Mouse (Mus musculus) G1E (cell line): ENCODE measurements at regions not wholly inside any gene's neighbourhood (a gene's known extent, or its start where the extent isn't known, plus 50 kb on each side); places are given as distances from the start of the nearest gene placed in this dataset.

Source experiments
- ATAC-seq: 2 replicates; pipeline ENCODE4 v1.8.0; 2016; ENCODE audit warnings: mild to moderate bottlenecking; ENCODE audit not compliant: insufficient number of reproducible peaks, poor library complexity, low FRiP score, severe bottlenecking; ENCODE audit errors: extremely low read depth
- DNase-seq: peaks from one replicate; pipeline ENCODE4 v3.0.0; 2012; ENCODE audit warnings: low spot score
- H3K27me3 ChIP-seq: 2 replicates; pipeline ENCODE4 v1.6.1; 2012; ENCODE audit warnings: mild to moderate bottlenecking, low read length, inconsistent platforms; ENCODE audit not compliant: insufficient read depth
- H3K36me3 ChIP-seq: replicated peaks from 2 replicates; pipeline ENCODE3; 2012; ENCODE audit warnings: mild to moderate bottlenecking, inconsistent platforms
- H3K4me1 ChIP-seq: 2 replicates; pipeline ENCODE4 v1.6.1; 2012; ENCODE audit warnings: low read depth, low read length, inconsistent platforms, mixed read lengths; ENCODE audit not compliant: insufficient read depth
- H3K4me3 ChIP-seq: 2 replicates; pipeline ENCODE4 v1.5.1; 2012; ENCODE audit warnings: low read depth, mild to moderate bottlenecking, inconsistent platforms, low read length, moderate library complexity, mixed read lengths
- H3K9me3 ChIP-seq: replicated peaks from 2 replicates; pipeline ENCODE4 v1.6.1; 2012; ENCODE audit warnings: inconsistent platforms
- CTCF ChIP-seq: IDR thresholded peaks from 2 replicates; pipeline ENCODE4 v1.5.1; 2012; ENCODE audit warnings: low read depth, low read length, inconsistent platforms, mixed read lengths
- GATA1 ChIP-seq: IDR thresholded peaks from 2 replicates; pipeline ENCODE4 v1.6.1; 2012; ENCODE audit warnings: borderline replicate concordance, low read length, inconsistent platforms, mixed read lengths
- GATA2 ChIP-seq: IDR thresholded peaks from 2 replicates; pipeline ENCODE4 v1.6.1; 2012; ENCODE audit warnings: low read depth, low read length, inconsistent platforms, borderline replicate concordance
- POLR2AphosphoS5 ChIP-seq: IDR thresholded peaks from 2 replicates; pipeline ENCODE4 v1.6.1; 2012; ENCODE audit warnings: low read depth, low read length, inconsistent platforms; ENCODE audit not compliant: insufficient replicate concordance
- TAL1 ChIP-seq: conservative IDR thresholded peaks from 2 replicates; pipeline ENCODE4 v1.6.1; 2012; ENCODE audit warnings: low read depth, low read length, inconsistent platforms, mixed read lengths

DNA sequence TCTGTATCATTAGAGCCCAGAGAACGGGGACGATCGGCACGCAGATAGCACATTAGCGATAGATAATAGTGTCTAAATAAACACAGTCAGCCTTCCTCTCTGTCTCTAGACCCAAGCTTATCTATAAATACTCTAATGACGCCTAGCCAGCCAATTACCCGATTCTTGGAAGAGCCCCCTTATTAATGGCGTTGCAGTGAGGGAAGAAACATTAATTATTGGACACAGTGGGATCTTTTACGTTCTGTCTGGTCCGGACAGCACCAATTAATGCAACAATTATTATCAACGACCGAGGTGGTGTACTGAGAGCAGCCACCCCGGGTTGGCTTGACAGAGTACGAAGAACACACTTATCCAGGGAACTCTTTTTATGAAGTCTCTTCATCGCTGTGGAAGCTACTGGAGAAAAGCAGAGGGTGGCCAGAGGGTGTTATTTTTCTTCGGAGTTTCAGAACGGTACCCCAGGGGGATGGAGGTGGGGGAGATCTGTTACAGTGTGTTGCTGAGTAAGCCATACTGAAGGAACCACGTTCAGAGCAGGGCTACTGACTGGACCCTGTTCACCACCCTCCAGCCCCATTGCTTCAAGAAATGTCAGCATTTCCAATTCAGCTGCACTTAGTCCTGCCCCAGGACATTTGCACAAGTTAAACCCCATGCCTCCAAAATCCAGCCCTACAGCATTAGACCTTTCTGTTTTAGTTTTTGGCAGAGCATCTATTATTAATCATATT, 195.6 kb downstream of the Emx2 start:
- Histone ChIP-seq H3K4me1 (no peaks in the 10 kb centered on the region), H3K9me3 (no peaks in the 10 kb centered on the region), H3K4me3 (no peak overlapping the region), H3K27me3 (no peaks in the 10 kb centered on the region), H3K36me3 (no peaks in the 10 kb centered on the region)
- no peak for ATAC-seq
- DNase-seq: no peak
- TF ChIP-seq CTCF (no peak), POLR2AphosphoS5 (no peak), GATA2 (no peak), GATA1 (no peak), TAL1 (no peak)

DNA sequence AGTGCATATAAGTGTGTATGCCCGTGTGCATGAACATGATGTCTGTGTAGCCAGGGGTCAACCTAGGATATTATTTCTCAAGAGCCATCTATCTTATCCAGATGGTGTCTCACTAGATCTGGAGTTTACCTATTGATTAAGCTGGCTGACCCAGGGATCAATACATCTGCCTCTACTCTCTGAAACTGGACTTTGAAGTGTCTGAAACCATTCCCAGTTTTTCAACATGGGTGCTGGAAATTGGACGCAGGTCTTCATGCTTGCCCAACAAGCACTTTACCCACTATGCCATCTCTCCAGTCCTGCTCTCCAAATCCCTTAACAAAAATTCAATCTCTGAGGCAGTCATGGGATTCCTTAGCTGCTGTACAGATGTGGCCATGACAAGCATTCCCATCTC, 197.1 kb downstream of the Emx2 start:
- TF ChIP-seq CTCF (no peak), TAL1 (no peak), GATA2 (no peak), POLR2AphosphoS5 (no peak), GATA1 (no peak)
- no peak for ATAC-seq
- Histone ChIP-seq H3K9me3 (no peaks in the 10 kb centered on the region), H3K4me3 (no peak overlapping the region), H3K27me3 (no peaks in the 10 kb centered on the region), H3K36me3 (no peaks in the 10 kb centered on the region), H3K4me1 (no peaks in the 10 kb centered on the region)
- DNase-seq: no peak

DNA sequence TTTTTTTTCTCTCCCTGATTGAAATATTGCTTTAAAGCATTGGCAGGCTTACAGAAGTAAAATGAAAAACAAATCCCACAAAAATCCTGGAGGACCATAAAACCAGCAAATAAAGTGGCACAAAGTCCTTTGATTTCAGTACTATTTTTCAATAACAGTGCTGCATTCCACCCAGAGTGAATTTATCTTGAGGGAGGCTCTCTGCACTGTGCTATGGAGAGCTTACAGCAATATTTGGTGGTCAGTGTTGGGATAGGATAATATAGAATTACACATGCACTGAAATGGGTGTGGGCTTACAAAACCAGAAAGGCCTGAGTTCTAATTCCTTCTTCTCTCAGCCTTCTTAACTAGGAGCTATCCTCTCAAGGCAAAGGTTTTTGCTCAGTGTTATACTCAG, 211.6 kb downstream of the Emx2 start:
- Histone ChIP-seq H3K4me1 (no peaks in the 10 kb centered on the region), H3K9me3 (no peaks in the 10 kb centered on the region), H3K27me3 (no peaks in the 10 kb centered on the region), H3K4me3 (no peak overlapping the region), H3K36me3 (no peaks in the 10 kb centered on the region)
- no peak for ATAC-seq
- no peak for DNase-seq
- TF ChIP-seq GATA2 (no peak), CTCF (no peak), GATA1 (no peak), POLR2AphosphoS5 (no peak), TAL1 (no peak)

DNA sequence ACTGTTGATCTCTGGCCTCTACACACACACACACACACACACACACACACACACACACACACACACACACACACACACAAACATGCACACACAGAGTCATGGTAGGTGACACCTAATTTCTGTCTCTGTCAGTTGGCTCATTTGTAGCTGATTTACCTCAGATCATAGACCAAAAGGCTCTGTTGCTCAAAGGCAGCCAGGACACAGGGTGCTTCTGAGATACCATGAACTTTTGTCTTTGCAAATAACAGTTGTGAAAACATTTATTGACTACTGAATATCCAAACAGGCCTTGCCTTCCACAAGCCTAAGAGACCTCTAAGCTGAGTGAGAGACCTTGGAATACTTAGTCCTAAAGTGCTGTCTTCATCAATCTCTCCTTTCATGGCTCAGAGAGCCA, 215.4 kb downstream of the Emx2 start:
- TF ChIP-seq POLR2AphosphoS5 (no peak), GATA2 (no peak), GATA1 (no peak)
- no peak for DNase-seq

DNA sequence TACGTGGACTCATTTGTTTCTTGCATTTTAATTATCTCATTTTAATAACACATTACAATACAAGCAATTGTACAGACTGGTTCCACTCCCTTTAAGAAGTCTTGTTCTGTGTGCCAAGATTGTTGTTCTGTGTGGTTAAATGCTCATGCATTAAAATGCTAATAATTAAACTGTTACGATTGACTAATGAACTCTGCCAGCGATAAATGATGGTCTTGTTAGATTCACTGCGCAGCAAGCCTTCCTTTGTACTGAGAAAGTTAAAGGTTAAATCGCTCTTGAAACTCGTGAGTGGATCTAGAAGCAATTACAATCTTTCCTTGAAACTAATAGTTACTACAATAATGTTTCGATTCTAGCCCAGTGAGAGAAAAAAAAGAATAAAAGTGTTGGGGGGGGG, 221.0 kb downstream of the Emx2 start:
- DNase-seq: no peak
- H3K9me3 ChIP-seq: no peaks in the 10 kb centered on the region
- H3K4me3 ChIP-seq: no peak overlapping the region
- H3K27me3 ChIP-seq: no peaks in the 10 kb centered on the region; the same call in none of the 2 replicates
- H3K4me1 ChIP-seq: no peaks in the 10 kb centered on the region
- no peaks in the 10 kb centered on the region for H3K36me3 ChIP-seq
- no peak for TF ChIP-seq GATA1
- TF ChIP-seq CTCF: no peak
- no peak for TF ChIP-seq POLR2AphosphoS5
- TF ChIP-seq GATA2: no peak
- TF ChIP-seq TAL1: no peak
- ATAC-seq: no peak

More for the DNA sequence above, 215.4 kb downstream of the Emx2 start:
- ATAC-seq: no peak
- Histone ChIP-seq H3K4me1 (no peaks in the 10 kb centered on the region), H3K9me3 (no peaks in the 10 kb centered on the region), H3K4me3 (no peak overlapping the region), H3K36me3 (no peaks in the 10 kb centered on the region), H3K27me3 (no peaks in the 10 kb centered on the region; the same call in 1 of the 2 replicates)

DNA sequence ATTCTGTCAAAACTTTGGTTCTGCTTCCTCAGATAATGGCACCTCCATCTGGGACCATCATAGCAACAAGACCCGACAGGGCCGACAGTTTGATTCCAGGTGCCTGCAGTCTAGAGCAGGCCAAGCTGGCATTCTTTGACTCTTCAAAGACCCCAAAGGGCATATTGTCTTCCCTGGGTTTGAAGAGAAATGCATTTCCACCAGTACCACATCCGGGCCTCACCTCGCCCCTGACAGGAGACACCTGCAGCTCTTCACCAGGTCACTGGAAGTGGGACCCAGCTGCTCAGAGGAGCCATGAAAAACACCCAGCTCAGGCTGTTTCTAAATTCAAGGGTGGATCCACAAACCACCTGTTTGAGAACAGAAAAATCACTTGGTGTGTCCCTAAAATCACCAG, 222.2 kb downstream of the Emx2 start:
- DNase-seq: no peak
- no peaks in the 10 kb centered on the region for H3K4me1 ChIP-seq

More for the DNA sequence above, 222.2 kb downstream of the Emx2 start:
- no peak overlapping the region for H3K4me3 ChIP-seq
- no peaks in the 10 kb centered on the region; the same call in none of the 2 replicates for H3K27me3 ChIP-seq
- no peaks in the 10 kb centered on the region for H3K36me3 ChIP-seq
- ATAC-seq: no peak
- no peak for TF ChIP-seq GATA1
- no peak for TF ChIP-seq GATA2
- no peak for TF ChIP-seq TAL1
- no peak for TF ChIP-seq POLR2AphosphoS5
- TF ChIP-seq CTCF: no peak
- H3K9me3 ChIP-seq: no peaks in the 10 kb centered on the region
